Mouse (Mus musculus) naive thymus-derived CD4-positive, alpha-beta T cell, adult 5 months (primary cell): ENCODE measurements around the gene Lhx3. TPM values are rescaled to one million over a fixed set of nuclear protein-coding genes. Genes with fewer than 3 reads are reported as not detected.

Experiments used
- polyA plus RNA-seq: library from polyadenylated mRNA; unstranded; fragments of 100-300 nt; shearing (Covaris generic); gene quantifications from one replicate; pipeline ENCODE4 v1.2.1, GENCODE M21; 2017

Lhx3 gene
- not detected for polyA plus RNA-seq

GRCm38 (mm10) chr2:26208126-26208789, at the start of gene Lhx3:
Gene Lhx3, minus strand, starts transcription at chr2:26208289.

GRCm38 (mm10) chr2:26237290-26237782, 29.2 kb upstream of the Lhx3 start, which contains the start of gene Qsox2:
Gene Qsox2, minus strand, starts transcription at chr2:26237525.

Other genes starting within 250 kb of the Lhx3 start
- 33.2 TPM for gene Camsap1, start 225.0 kb downstream of the Lhx3 start, polyA plus RNA-seq
- 88.4 TPM for gene Ubac1, start 186.5 kb downstream of the Lhx3 start, polyA plus RNA-seq
- gene Nacc2, start 85.1 kb downstream of the Lhx3 start, polyA plus RNA-seq: 4.3 TPM
- gene Qsox2, start 29.2 kb upstream of the Lhx3 start, polyA plus RNA-seq: 6.3 TPM
- gene Ccdc187, start 86.3 kb upstream of the Lhx3 start, polyA plus RNA-seq: not detected
- gene Gpsm1, start 107.2 kb upstream of the Lhx3 start, polyA plus RNA-seq: 18.4 TPM
- 8.5 TPM for gene Dnlz, start 143.8 kb upstream of the Lhx3 start, polyA plus RNA-seq
- gene Card9, start 152.6 kb upstream of the Lhx3 start, polyA plus RNA-seq: 2.3 TPM
- gene Snapc4, start 172.4 kb upstream of the Lhx3 start, polyA plus RNA-seq: 63.6 TPM
- 202 TPM for gene Entr1, start 181.0 kb upstream of the Lhx3 start, polyA plus RNA-seq
- gene Pmpca, start 181.1 kb upstream of the Lhx3 start, polyA plus RNA-seq: 59.7 TPM
- 32.9 TPM for gene Inpp5e, start 200.9 kb upstream of the Lhx3 start, polyA plus RNA-seq
- gene Sec16a, start 236.9 kb upstream of the Lhx3 start, polyA plus RNA-seq: 58.3 TPM